Mouse (Mus musculus) testis, adult 2 months (tissue): ENCODE data around the gene Dip2a. TPM values are rescaled to one million over a fixed set of nuclear protein-coding genes. Genes with fewer than 3 reads are reported as not detected.

Source experiments
- H3K27ac ChIP-seq: fragments of 200-500 bp; 2 replicates; pipeline ENCODE4 v1.5.1; 2012; ENCODE audit warnings: low read depth, low read length; ENCODE audit not compliant: control insufficient read depth, insufficient read depth
- H3K27me3 ChIP-seq: fragments of 200-500 bp; 2 replicates; pipeline ENCODE4 v1.6.1; 2012; ENCODE audit warnings: mild to moderate bottlenecking, low read length, moderate library complexity; ENCODE audit not compliant: control insufficient read depth, insufficient read depth
- H3K36me3 ChIP-seq: fragments of 200-500 bp; 2 replicates; pipeline ENCODE4 v1.6.1; 2012; ENCODE audit warnings: mild to moderate bottlenecking, low read length; ENCODE audit not compliant: control insufficient read depth, insufficient read depth
- H3K4me1 ChIP-seq: fragments of 200-500 bp; 2 replicates; pipeline ENCODE4 v1.6.1; 2012; ENCODE audit warnings: low read length; ENCODE audit not compliant: control insufficient read depth, insufficient read depth
- H3K4me3 ChIP-seq: fragments of 200-500 bp; 2 replicates; pipeline ENCODE4 v1.5.1; 2012; ENCODE audit warnings: low read depth, mild to moderate bottlenecking, low read length, moderate library complexity, mixed read lengths; ENCODE audit not compliant: control insufficient read depth
- CTCF ChIP-seq: fragments of 200-500 bp; IDR thresholded peaks from 2 replicates; pipeline ENCODE4 v1.5.1; 2012; ENCODE audit warnings: low read depth, mild to moderate bottlenecking, inconsistent platforms, low read length, moderate library complexity; ENCODE audit not compliant: control insufficient read depth, insufficient read depth, insufficient replicate concordance
- POLR2A ChIP-seq: fragments of 200-500 bp; IDR thresholded peaks from 2 replicates; pipeline ENCODE4 v1.6.1; 2012; ENCODE audit warnings: low read depth, mild to moderate bottlenecking, inconsistent platforms, low read length, moderate library complexity; ENCODE audit not compliant: control insufficient read depth
- polyA plus RNA-seq: library from polyadenylated mRNA; depleted of rRNA; stranded (reverse); fragments of >200 nt; gene quantifications from 2 replicates; pipeline ENCODE4 v1.2.3, GENCODE M21; 2012

Dip2a gene
- polyA plus RNA-seq, 1 experiment = 15.2 TPM

DNA sequence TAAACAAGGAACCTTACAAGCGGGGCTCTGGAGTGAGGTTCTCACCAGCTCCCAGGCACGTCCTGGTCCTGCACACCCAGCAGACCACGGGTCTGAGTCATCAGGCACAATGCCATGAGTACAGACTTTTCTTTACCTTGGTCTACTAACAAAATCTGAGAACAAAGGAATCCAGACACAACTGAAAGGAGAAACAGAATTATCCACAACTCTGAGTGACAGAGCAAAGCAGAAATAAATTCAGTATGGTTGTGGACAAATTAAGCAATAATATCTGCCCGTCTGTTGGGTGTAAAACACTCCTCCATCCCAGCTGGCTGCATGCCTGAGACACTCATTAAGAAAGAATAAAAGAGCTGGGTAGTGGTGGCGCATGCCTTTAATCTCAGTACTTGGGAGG, 13.4 kb upstream of the Dip2a start:
- Histone ChIP-seq H3K27me3 (no peaks in the 10 kb centered on the region), H3K27ac (no peak overlapping the region), H3K36me3 (peaks cover 4% of the 10 kb centered on the region), H3K4me1 (no peaks in the 10 kb centered on the region), H3K4me3 (no peak overlapping the region)
- TF ChIP-seq CTCF = no peak
- no peak for TF ChIP-seq POLR2A

DNA sequence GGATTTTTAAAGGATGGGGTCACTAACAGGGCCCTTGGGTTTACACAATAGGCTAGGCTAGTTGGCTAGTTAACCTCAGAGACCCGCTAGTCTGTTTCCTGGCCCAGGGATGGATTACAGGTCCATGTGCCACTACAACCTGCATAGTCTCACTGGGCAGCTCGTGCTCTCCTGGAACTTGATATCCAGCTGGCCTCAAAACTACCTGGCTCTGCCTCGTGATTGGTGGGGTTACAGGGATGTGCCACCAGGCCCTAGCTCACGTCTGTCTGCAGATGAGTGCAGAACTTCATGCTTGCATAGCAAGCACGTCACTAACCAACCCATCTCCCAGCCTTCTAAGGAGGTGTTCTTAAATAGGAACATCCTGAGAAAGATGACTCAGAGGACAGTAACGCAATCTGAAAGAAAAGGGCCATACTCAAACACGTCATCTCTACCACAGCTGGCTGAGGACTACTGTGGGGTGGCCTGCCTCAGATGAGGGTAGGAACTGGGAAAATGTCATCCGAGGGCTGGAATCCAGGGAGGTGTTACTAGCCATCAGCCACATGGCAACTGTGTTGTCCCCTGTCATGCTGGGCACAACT, 12.3 kb upstream of the Dip2a start:
- TF ChIP-seq CTCF (no peak), POLR2A (no peak)
- Histone ChIP-seq H3K36me3 (peaks cover 4% of the 10 kb centered on the region), H3K4me1 (no peaks in the 10 kb centered on the region)

DNA sequence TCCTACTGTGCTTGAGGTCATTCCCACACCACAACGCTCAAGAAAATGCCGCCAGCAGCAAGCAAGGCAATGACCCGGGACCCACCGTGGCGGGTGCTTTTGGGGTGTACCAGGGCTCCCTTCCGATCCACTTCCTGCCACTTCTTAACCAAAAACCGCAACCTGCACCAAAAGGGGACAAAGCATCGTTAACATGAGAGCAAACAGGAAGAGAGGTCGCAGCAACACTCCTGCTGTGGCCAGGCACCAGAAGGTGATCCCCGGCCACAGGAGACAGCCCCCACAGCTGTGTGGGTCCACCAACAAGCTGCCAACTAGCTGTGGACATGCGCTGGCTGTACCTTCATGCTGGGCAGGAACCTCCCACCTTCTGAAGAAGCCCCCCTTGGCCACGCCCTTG, 9.9 kb upstream of the Dip2a start:
- Histone ChIP-seq H3K27ac (no peak overlapping the region), H3K4me1 (no peaks in the 10 kb centered on the region), H3K36me3 (peaks cover 4% of the 10 kb centered on the region), H3K4me3 (no peak overlapping the region), H3K27me3 (no peaks in the 10 kb centered on the region)
- TF ChIP-seq CTCF (no peak), POLR2A (no peak)

More for the DNA sequence above, 12.3 kb upstream of the Dip2a start:
- H3K4me3 ChIP-seq = no peak overlapping the region
- no peaks in the 10 kb centered on the region for H3K27me3 ChIP-seq
- H3K27ac ChIP-seq = no peak overlapping the region

DNA sequence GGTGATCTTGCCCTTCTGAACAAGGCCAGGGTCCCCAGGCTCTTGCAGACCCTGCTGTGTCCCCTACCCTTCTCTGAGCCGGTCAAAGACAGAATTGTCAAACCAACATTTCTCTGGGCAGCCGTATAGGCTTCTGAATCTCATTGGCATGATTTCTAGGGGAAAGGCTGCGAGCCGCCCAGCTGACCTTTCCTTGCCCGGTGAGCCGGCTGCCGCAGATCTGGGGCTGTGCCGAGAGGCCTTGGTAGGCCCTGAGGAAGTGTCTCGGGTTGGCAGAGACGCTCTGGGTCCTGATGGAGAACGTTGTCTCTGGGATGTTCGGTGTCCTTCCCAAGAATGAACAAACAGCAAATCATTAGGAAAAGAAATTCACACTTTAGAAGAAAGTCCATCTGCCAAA, 8.9 kb upstream of the Dip2a start:
- no peaks in the 10 kb centered on the region for H3K4me1 ChIP-seq
- no peak overlapping the region for H3K27ac ChIP-seq
- no peak overlapping the region for H3K4me3 ChIP-seq
- H3K36me3 ChIP-seq = peaks cover 4% of the 10 kb centered on the region
- TF ChIP-seq POLR2A = no peak
- no peaks in the 10 kb centered on the region for H3K27me3 ChIP-seq

DNA sequence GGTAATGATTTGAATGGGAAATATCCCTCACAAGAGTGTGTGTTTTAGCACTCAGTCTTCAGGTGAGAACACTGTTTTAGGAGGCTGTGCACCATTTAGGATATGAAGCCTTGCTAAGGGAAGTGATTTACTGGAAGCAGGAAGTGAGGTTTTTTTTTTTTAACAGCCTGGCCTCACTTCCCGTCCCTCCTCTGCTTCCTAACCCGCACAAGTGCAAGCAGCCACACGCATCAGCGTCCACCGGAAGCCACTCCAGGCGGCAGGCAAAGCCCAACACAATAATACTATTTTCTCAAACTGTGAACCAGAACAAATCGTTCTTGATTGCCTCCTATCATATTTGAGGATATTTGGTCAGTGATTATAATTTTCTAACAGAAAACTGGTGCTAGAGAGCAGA, 6.9 kb upstream of the Dip2a start:
- Histone ChIP-seq H3K36me3 (peaks cover 4% of the 10 kb centered on the region), H3K27me3 (no peaks in the 10 kb centered on the region), H3K4me3 (no peak overlapping the region), H3K4me1 (no peaks in the 10 kb centered on the region), H3K27ac (no peak overlapping the region)
- TF ChIP-seq CTCF = no peak

DNA sequence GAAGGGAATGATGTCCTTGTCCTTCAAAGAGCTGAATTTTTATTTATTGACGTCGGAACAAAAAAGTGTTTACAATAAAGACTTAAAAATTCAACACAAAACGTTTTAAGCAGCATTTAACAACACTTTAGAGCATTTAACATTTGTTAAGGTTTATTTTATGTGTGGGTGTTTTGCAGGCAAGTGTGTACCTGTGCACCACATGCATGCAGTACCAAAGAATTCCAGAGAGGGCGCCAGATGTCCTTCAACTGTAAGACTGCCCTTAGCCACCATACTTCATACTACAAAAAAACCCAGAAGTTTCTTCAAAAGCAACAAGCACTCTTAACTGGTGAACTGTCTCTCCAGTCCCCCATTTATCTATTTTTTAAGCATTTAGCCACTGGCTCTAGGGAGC, 1.5 kb upstream of the Dip2a start:
- TF ChIP-seq POLR2A = no peak
- TF ChIP-seq CTCF = peak; percentile 11; the same call in 1 of the 2 replicates

DNA sequence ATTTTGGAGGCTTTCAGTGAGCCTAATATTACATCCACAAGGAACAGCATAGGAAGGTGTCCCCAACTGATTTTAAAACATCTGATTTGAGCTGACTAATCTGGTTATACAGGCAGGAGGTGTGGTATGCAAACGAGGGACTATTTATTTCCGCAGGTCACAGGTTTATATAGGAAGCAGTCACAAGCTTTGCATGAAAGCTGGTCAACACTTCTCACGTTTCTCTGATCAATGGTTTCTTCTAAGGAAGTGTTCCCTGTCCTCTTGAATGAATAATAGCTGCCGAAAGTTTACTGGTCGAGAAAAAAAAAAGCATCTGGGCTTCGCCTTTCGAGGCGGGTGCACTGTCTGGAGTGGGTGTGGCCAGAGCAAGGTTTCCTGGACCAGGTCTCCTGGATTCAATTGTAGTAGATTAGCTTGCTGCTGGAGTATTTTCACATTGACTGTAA, 976 bp upstream of the Dip2a start:
- H3K36me3 ChIP-seq = no peaks in the 10 kb centered on the region; the same call in 1 of the 2 replicates
- peaks cover 12% of the 10 kb centered on the region for H3K4me1 ChIP-seq
- no peak overlapping the region for H3K4me3 ChIP-seq
- no peak overlapping the region for H3K27ac ChIP-seq
- no peaks in the 10 kb centered on the region for H3K27me3 ChIP-seq
- TF ChIP-seq POLR2A = no peak
- TF ChIP-seq CTCF = no peak

More for the DNA sequence above, 1.5 kb upstream of the Dip2a start:
- Histone ChIP-seq H3K4me1 (peaks cover 12% of the 10 kb centered on the region), H3K36me3 (no peaks in the 10 kb centered on the region; the same call in 1 of the 2 replicates), H3K4me3 (no peak overlapping the region), H3K27me3 (no peaks in the 10 kb centered on the region), H3K27ac (no peak overlapping the region)

DNA sequence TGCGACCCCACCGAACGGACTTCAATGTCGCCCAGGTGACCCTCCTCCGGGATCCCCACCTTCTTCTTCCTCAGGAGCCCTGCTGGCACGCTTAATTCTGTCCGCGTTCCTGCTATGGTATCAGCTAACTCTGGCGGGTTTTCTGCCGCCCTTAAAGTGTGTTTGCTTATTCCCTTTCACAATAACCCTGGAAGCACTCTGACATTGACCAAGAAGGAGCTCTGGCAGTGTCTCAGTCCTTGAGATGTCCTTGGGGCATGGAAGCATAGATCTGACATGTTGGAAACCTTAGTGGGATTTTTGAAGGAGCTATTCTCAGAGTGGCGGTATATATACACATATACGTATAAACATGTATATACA, 430 bp upstream of the Dip2a start:
- peak overlapping the region; percentile 52 for H3K27ac ChIP-seq
- no peaks in the 10 kb centered on the region for H3K27me3 ChIP-seq
- TF ChIP-seq CTCF = no peak
- TF ChIP-seq POLR2A = no peak
- peaks cover 12% of the 10 kb centered on the region for H3K4me1 ChIP-seq
- peak overlapping the region; percentile 92 for H3K4me3 ChIP-seq
- H3K36me3 ChIP-seq = no peaks in the 10 kb centered on the region; the same call in 1 of the 2 replicates
